Mouse (Mus musculus): Measurements from ENCODE around the gene Rab3d. TPM values are rescaled to one million over a fixed set of nuclear protein-coding genes. Genes with fewer than 3 reads are reported as not detected.

The Rab3d gene
- total RNA-seq, 2 experiments from 2014 or later: 36.7 to 92.7 TPM

Other genes with a start within 250 kb of the Rab3d start
- gene Ldlr, start 194.7 kb downstream of the Rab3d start, total RNA-seq (2015): 23.8 and 25.6 TPM in 2 replicates
- 50.1 and 51.5 TPM in 2 replicates for gene Ldlr, start 194.7 kb downstream of the Rab3d start, total RNA-seq (2017)
- 49.8 and 57.8 TPM in 2 replicates for gene Spc24, start 157.9 kb downstream of the Rab3d start, total RNA-seq (2015)
- 127 and 156 TPM in 2 replicates for gene Spc24, start 157.9 kb downstream of the Rab3d start, total RNA-seq (2017)
- 0.73 and 1.2 TPM in 2 replicates for gene Kank2, start 119.4 kb downstream of the Rab3d start, total RNA-seq (2015)
- gene Kank2, start 119.4 kb downstream of the Rab3d start, total RNA-seq (2017): 0.49 and 1.1 TPM in 2 replicates
- 1.6 and 2.0 TPM in 2 replicates for gene Angptl8, start 82.7 kb downstream of the Rab3d start, total RNA-seq (2015)
- gene Angptl8, start 82.7 kb downstream of the Rab3d start, total RNA-seq (2017): 3.3 TPM in 1 of 2 replicates, not detected in the other
- gene Dock6, start 65.6 kb downstream of the Rab3d start, total RNA-seq (2015): 2.3 and 2.6 TPM in 2 replicates
- 1.3 and 1.5 TPM in 2 replicates for gene Dock6, start 65.6 kb downstream of the Rab3d start, total RNA-seq (2017)
- gene Ccdc159, start 9.3 kb upstream of the Rab3d start, total RNA-seq (2015): 0.22 and 1.0 TPM in 2 replicates
- 0.53 TPM in 1 of 2 replicates, not detected in the other for gene Ccdc159, start 9.3 kb upstream of the Rab3d start, total RNA-seq (2017)
- gene Tmem205, start 9.4 kb upstream of the Rab3d start, total RNA-seq (2015): 40.9 and 48.2 TPM in 2 replicates
- 8.0 and 14.1 TPM in 2 replicates for gene Tmem205, start 9.4 kb upstream of the Rab3d start, total RNA-seq (2017)
- 0.57 and 0.96 TPM in 2 replicates for gene Plppr2, start 18.8 kb upstream of the Rab3d start, total RNA-seq (2015)
- 0.65 TPM in 1 of 2 replicates, not detected in the other for gene Plppr2, start 18.8 kb upstream of the Rab3d start, total RNA-seq (2017)
- 3.7 and 4.3 TPM in 2 replicates for gene Swsap1, start 37.6 kb upstream of the Rab3d start, total RNA-seq (2015)
- 6.5 and 6.6 TPM in 2 replicates for gene Swsap1, start 37.6 kb upstream of the Rab3d start, total RNA-seq (2017)
- gene Epor, start 45.3 kb upstream of the Rab3d start, total RNA-seq (2015): 0.45 and 0.84 TPM in 2 replicates
- 0.28 and 1.2 TPM in 2 replicates for gene Epor, start 45.3 kb upstream of the Rab3d start, total RNA-seq (2017)
- not detected in 2 replicates for gene Rgl3, start 71.3 kb upstream of the Rab3d start, total RNA-seq (2015)
- gene Rgl3, start 71.3 kb upstream of the Rab3d start, total RNA-seq (2017): not detected in 2 replicates
- not detected in 2 replicates for gene Ccdc151, start 84.4 kb upstream of the Rab3d start, total RNA-seq (2015)
- not detected in 2 replicates for gene Ccdc151, start 84.4 kb upstream of the Rab3d start, total RNA-seq (2017)
- gene Prkcsh, start 84.6 kb upstream of the Rab3d start, total RNA-seq (2015): 25.4 and 28.8 TPM in 2 replicates
- gene Prkcsh, start 84.6 kb upstream of the Rab3d start, total RNA-seq (2017): 70.7 and 76.5 TPM in 2 replicates
- gene Elavl3, start 133.8 kb upstream of the Rab3d start, total RNA-seq (2015): not detected in 2 replicates
- gene Elavl3, start 133.8 kb upstream of the Rab3d start, total RNA-seq (2017): not detected in 2 replicates
- not detected in 2 replicates for gene Gm49318, start 153.1 kb upstream of the Rab3d start, total RNA-seq (2015)
- gene Gm49318, start 153.1 kb upstream of the Rab3d start, total RNA-seq (2017): not detected in 2 replicates
- gene Zfp653, start 153.2 kb upstream of the Rab3d start, total RNA-seq (2015): 4.4 and 6.1 TPM in 2 replicates
- 6.2 and 8.6 TPM in 2 replicates for gene Zfp653, start 153.2 kb upstream of the Rab3d start, total RNA-seq (2017)
- 3.9 and 5.0 TPM in 2 replicates for gene Ecsit, start 167.2 kb upstream of the Rab3d start, total RNA-seq (2015)
- 10.8 and 11.1 TPM in 2 replicates for gene Ecsit, start 167.2 kb upstream of the Rab3d start, total RNA-seq (2017)
- not detected in 2 replicates for gene Cnn1, start 181.0 kb upstream of the Rab3d start, total RNA-seq (2015)
- not detected in 2 replicates for gene Cnn1, start 181.0 kb upstream of the Rab3d start, total RNA-seq (2017)
- 85.2 and 95.7 TPM in 2 replicates for gene Elof1, start 199.0 kb upstream of the Rab3d start, total RNA-seq (2015)
- 29.7 and 42.0 TPM in 2 replicates for gene Elof1, start 199.0 kb upstream of the Rab3d start, total RNA-seq (2017)
- gene Acp5, start 217.5 kb upstream of the Rab3d start, total RNA-seq (2015): 5.5 and 10.9 TPM in 2 replicates
- 4.4 and 6.6 TPM in 2 replicates for gene Acp5, start 217.5 kb upstream of the Rab3d start, total RNA-seq (2017)
- gene Pigyl, start 238.7 kb upstream of the Rab3d start, total RNA-seq (2015): 19.7 and 22.1 TPM in 2 replicates
- 22.8 and 24.8 TPM in 2 replicates for gene Pigyl, start 238.7 kb upstream of the Rab3d start, total RNA-seq (2017)

Data from megakaryocyte, adult 5-6 weeks (primary cell).